Mouse (Mus musculus): ENCODE measurements around the gene Stx1a. TPM values are rescaled to one million over a fixed set of nuclear protein-coding genes. Genes with fewer than 3 reads are reported as not detected.

The Stx1a gene
- polyA plus RNA-seq, 1 experiment, result 4.1 TPM

DNA sequence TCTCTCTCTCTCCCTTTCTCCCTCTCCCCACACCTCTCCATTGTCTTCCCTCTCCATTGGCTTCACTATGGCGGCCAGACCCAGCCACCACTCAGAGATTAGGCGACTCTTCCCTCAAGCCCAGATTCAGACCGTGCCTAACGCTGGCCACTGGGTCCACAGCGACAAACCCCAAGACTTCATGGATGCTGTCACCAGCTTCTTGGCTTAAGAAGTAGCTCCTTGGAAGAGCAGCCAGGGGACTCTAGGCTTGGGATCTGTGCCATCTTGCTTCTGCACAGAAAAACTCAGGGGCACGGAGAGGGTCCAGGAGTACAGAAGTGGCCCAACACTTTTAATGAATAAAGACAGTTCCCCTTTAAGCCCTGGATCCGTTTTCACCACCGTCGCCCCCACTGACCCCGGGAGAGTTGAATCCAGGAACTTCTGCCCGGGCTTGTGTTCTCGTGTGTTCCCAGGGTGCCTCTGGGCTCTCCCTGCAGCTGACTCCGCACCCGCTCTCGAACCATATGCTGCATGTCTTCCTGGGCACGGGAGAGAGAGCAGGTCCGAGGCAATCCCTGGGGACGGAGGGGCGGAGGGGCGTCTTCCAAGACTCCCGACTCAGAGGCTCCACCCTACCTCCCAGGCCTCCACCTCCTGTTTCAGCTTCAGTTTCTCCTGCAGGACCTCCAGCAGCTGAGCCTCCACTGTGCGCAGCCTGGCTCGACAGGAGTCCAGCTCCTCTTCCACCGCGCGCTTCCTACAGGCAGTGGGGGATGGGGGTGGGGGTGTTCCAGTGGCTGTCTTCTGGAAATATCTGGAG, 11.3 kb upstream of the Stx1a start:
- H3K27ac ChIP-seq (ENCODE audit: insufficient read depth, low read depth, low read length), result no peak overlapping the region; the same call in 1 of the 2 replicates
- no peak for DNase-seq
- no peak for TF ChIP-seq CTCF (conservative IDR thresholded peaks at IDR 0.05; ENCODE audit: insufficient read depth, insufficient read length, low read depth, low read length)
- TF ChIP-seq POLR2A (IDR thresholded peaks at IDR 0.05; ENCODE audit: low read depth, low read length), result no peak
- H3K27me3 ChIP-seq (replicated peaks; ENCODE audit: control insufficient read depth, insufficient read depth, low read length), result no peaks in the 10 kb centered on the region
- H3K4me3 ChIP-seq (ENCODE audit: insufficient read depth, low read depth, low read length), result peak overlapping the region; percentile 9
- peaks cover 9% of the 10 kb centered on the region; the same call in 1 of the 2 replicates for H3K4me1 ChIP-seq (ENCODE audit: control insufficient read depth, insufficient read depth, low read length)
- H3K36me3 ChIP-seq (ENCODE audit: control insufficient read depth, insufficient read depth, low read length), result no peaks in the 10 kb centered on the region
- WGBS, result 51% methylated on average over 26 of the region's 26 CpGs

- H3K36me3 ChIP-seq (ENCODE audit: control insufficient read depth, insufficient read depth, low read length), result no peaks in the 10 kb centered on the region
- 9% methylated on average over 16 of the region's 16 CpGs for WGBS
- no peaks in the 10 kb centered on the region for H3K27me3 ChIP-seq (replicated peaks; ENCODE audit: control insufficient read depth, insufficient read depth, low read length)
- peak; percentile 91 for DNase-seq
- peak overlapping the region; percentile 9; the same call in 1 of the 2 replicates for H3K4me3 ChIP-seq (ENCODE audit: insufficient read depth, low read depth, low read length)
- H3K27ac ChIP-seq (ENCODE audit: insufficient read depth, low read depth, low read length), result peak overlapping the region; percentile 40; the same call in 1 of the 2 replicates
- H3K4me1 ChIP-seq (ENCODE audit: control insufficient read depth, insufficient read depth, low read length), result peaks cover 9% of the 10 kb centered on the region; the same call in 1 of the 2 replicates
- TF ChIP-seq POLR2A (IDR thresholded peaks at IDR 0.05; ENCODE audit: low read depth, low read length) (no peak), CTCF (conservative IDR thresholded peaks at IDR 0.05; ENCODE audit: insufficient read depth, insufficient read length, low read depth, low read length) (peak; percentile 74)
Observed at GRCm38 (mm10) chr5:135012671-135013441, 10.4 kb upstream of the Stx1a start.

DNA sequence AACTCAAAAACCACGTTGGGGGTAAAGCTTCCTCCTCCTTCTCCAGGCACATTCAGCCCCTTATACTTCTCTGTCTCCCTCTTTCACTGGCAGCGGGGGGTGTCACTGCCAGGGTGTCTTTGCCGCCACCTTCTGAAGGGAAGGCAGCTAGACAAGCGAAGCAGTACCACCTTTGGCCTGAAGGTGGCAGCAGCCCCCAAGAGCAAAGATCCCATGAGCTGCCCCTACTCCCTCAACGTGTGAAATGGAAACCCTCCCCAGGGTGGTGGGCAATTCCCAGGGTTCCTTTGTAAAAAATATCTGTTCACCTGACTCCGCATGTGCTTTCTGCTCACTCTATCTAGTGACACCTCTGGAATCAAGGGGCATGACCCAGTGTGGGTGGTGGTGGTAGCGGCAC, 7.8 kb upstream of the Stx1a start:
- H3K4me1 ChIP-seq (ENCODE audit: control insufficient read depth, insufficient read depth, low read length), result peaks cover 5% of the 10 kb centered on the region; the same call in 1 of the 2 replicates
- TF ChIP-seq CTCF (conservative IDR thresholded peaks at IDR 0.05; ENCODE audit: insufficient read depth, insufficient read length, low read depth, low read length) (peak; percentile 95), POLR2A (IDR thresholded peaks at IDR 0.05; ENCODE audit: low read depth, low read length) (no peak)
- H3K27ac ChIP-seq (ENCODE audit: insufficient read depth, low read depth, low read length), result no peak overlapping the region
- DNase-seq, result peak; percentile 86
- H3K27me3 ChIP-seq (replicated peaks; ENCODE audit: control insufficient read depth, insufficient read depth, low read length), result no peaks in the 10 kb centered on the region
- H3K36me3 ChIP-seq (ENCODE audit: control insufficient read depth, insufficient read depth, low read length), result no peaks in the 10 kb centered on the region
- H3K4me3 ChIP-seq (ENCODE audit: insufficient read depth, low read depth, low read length), result no peak overlapping the region
- 9% methylated on average over 7 of the region's 7 CpGs for WGBS

DNA sequence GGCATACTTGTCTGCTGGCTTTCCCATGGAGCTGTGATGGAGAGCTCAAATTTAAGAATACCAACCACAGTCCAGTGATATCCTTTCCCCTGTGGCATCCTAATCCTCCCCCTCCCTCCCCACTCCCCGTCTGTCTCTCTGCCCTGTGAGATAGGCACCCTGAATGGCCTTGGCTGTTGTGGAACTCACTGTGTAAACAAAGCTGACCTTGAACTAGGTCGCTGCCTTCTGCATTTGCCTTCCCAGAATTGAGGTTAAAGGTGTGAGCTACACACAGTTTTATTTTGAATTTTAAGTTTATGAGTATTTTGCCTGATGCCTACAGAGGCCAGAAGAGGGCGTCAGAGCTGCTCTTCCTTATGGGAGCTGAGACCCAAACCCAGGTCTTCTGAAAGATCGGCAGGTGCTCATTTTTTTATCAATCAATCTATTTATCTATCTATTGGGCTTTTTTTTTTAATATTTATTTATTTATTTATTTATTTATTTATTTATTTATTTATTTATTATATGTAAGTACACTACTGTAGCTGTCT, 7.0 kb upstream of the Stx1a start:
- H3K27me3 ChIP-seq (replicated peaks; ENCODE audit: control insufficient read depth, insufficient read depth, low read length), result no peaks in the 10 kb centered on the region
- H3K27ac ChIP-seq (ENCODE audit: insufficient read depth, low read depth, low read length), result no peak overlapping the region
- H3K4me3 ChIP-seq (ENCODE audit: insufficient read depth, low read depth, low read length), result no peak overlapping the region
- WGBS, result 43% methylated on average over 4 of the region's 4 CpGs
- no peaks in the 10 kb centered on the region for H3K36me3 ChIP-seq (ENCODE audit: control insufficient read depth, insufficient read depth, low read length)
- DNase-seq, result peak; percentile 46
- H3K4me1 ChIP-seq (ENCODE audit: control insufficient read depth, insufficient read depth, low read length), result peaks cover 1% of the 10 kb centered on the region; the same call in 1 of the 2 replicates
- TF ChIP-seq CTCF (conservative IDR thresholded peaks at IDR 0.05; ENCODE audit: insufficient read depth, insufficient read length, low read depth, low read length) (peak; percentile 30; the same call in 1 of the 2 replicates), POLR2A (IDR thresholded peaks at IDR 0.05; ENCODE audit: low read depth, low read length) (no peak)

DNA sequence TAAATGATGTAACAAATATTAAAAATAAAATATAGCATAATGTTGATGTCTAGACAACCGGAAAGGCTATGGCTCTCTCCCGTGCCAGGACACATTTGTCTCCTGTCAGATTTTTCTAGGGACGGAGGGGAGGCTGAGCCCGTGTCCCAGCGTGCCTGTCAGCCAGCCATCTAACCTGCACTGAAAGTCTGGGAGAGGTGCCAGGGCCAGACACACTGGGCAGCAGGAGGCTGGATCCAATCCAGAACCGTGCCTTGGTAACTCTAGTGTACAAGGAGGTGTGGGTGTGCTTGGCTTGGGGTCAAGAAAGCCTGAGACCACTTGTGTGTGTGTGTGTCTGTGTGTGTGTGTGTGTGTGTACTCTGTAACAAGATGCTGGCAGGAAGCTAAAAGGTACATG, 1.5 kb upstream of the Stx1a start:
- peak; percentile 95 for DNase-seq
- Histone ChIP-seq H3K4me1 (ENCODE audit: control insufficient read depth, insufficient read depth, low read length) (peaks cover 13% of the 10 kb centered on the region; the same call in 1 of the 2 replicates), H3K36me3 (ENCODE audit: control insufficient read depth, insufficient read depth, low read length) (no peaks in the 10 kb centered on the region), H3K27ac (ENCODE audit: insufficient read depth, low read depth, low read length) (no peak overlapping the region), H3K4me3 (ENCODE audit: insufficient read depth, low read depth, low read length) (no peak overlapping the region), H3K27me3 (replicated peaks; ENCODE audit: control insufficient read depth, insufficient read depth, low read length) (no peaks in the 10 kb centered on the region)
- TF ChIP-seq CTCF (conservative IDR thresholded peaks at IDR 0.05; ENCODE audit: insufficient read depth, insufficient read length, low read depth, low read length) (no peak), POLR2A (IDR thresholded peaks at IDR 0.05; ENCODE audit: low read depth, low read length) (no peak)
- 4% methylated on average over 6 of the region's 6 CpGs for WGBS

DNA sequence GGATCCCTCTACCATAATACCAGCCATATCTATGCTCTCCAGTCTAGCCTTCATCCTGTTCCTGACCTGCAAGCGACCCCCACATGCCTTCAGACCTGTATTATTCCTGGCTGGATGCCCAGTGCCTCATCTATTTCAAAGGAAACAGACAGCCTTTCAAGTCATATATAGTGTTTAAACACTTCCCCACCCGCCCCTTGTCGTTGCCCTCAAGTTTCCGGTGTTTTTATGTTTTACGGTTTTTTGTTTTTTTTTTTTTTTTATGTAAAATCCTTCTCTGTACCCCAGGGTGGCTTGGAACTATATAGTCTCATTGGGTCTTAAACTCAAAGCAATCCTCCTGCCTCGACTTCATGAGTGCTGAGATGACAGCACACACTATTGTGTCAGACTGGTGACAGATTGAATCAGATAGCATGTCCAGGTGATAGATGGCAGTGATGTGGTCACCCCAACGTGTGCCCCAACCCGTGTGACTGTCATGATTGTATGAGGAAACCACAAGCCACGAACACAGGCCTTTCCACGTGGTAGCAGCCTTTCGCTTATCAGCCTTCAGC, 1.5 kb downstream of the Stx1a start:
- peak; percentile 46 for DNase-seq
- H3K27ac ChIP-seq (ENCODE audit: insufficient read depth, low read depth, low read length), result no peak overlapping the region
- no peak overlapping the region for H3K4me3 ChIP-seq (ENCODE audit: insufficient read depth, low read depth, low read length)
- WGBS, result 52% methylated on average over 11 of the region's 11 CpGs
- H3K36me3 ChIP-seq (ENCODE audit: control insufficient read depth, insufficient read depth, low read length), result no peaks in the 10 kb centered on the region
- H3K4me1 ChIP-seq (ENCODE audit: control insufficient read depth, insufficient read depth, low read length), result peaks cover 16% of the 10 kb centered on the region; the same call in 1 of the 2 replicates
- no peaks in the 10 kb centered on the region for H3K27me3 ChIP-seq (replicated peaks; ENCODE audit: control insufficient read depth, insufficient read depth, low read length)
- TF ChIP-seq POLR2A (IDR thresholded peaks at IDR 0.05; ENCODE audit: low read depth, low read length) (no peak), CTCF (conservative IDR thresholded peaks at IDR 0.05; ENCODE audit: insufficient read depth, insufficient read length, low read depth, low read length) (no peak)
